Mouse (Mus musculus): ENCODE measurements around the gene Eef2. TPM values are rescaled to one million over a fixed set of nuclear protein-coding genes. Genes with fewer than 3 reads are reported as not detected.

Gene Eef2
- polyA plus RNA-seq (2015; fragmentation: Nextera tagmentation; extraction: Ambion mirVana) = 532 and 537 TPM in 2 replicates

DNA sequence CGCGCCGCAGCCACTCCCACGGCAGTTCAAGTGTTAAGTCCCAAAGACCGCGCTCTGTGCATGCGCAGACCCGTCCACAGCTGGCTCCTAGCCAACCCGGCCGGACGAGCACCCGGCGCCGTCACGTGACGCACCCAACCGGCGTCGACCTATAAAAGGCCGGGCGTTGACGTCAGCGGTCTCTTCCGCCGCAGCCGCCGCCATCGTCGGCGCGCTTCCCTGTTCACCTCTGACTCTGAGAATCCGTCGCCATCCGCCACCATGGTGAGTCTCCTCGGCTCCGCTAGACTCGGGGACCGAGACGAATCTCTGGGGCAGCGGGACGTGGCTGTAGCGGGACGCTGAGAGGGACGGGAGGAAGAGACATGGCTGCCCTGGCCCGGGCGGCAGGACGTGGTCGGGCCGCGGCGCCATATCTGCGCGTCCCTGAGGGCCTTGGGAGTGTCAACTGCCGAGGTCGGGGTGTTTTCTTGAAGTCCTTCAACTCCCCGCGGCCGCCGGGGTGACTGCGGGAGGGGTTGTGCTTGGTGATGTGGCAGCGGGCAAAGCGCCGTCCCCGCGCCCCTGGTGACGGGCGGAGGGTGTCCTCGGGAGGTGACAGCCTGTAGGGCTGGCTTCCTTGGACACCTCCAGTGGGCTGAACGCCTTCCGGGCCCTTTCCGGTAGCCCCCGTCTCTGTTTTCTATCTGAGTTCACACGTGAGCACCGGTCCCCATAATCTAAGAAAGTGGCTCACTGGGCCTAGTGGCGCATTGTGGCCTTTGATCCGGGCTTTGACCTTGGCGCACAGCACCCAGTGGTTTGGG is at the start of gene Eef2:
Gene Eef2 (plus strand): TSS at position 166 of the 806 bp plus-strand sequence.
- peak within 1 kb of the TSS; percentile 97 for H3K9ac ChIP-seq
- peak; percentile 70 for ATAC-seq (ENCODE audit: low read depth)

DNA sequence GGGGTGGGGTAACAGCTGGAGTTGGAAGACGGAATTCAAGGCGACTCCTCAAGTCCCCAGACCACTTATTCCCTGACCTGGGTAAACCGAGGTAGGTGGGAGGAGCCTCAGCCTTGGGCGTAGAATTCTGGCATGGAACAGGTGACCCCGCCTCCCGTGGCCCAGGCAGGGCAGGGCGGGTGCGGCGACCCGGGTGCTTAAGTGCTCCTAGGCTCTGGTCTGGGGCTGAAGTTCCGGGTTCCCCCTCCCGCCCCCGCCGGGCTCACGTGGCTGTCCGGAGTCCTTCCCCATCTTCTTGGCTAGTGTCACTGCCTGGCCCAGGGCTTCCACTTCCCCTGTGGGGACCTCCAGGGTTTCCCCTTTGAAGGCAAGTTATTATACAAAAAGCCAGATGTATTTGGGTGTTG is 42.2 kb upstream of the Eef2 start:
- Histone ChIP-seq H3K36me3 (no peaks in the 10 kb centered on the region), H3K9ac (no peak overlapping the region), H3K9me3 (no peaks in the 10 kb centered on the region), H3K27ac (replicated peaks) (no peak overlapping the region), H3K27me3 (peaks cover 62% of the 10 kb centered on the region), H3K4me2 (no peak overlapping the region), H3K4me1 (replicated peaks) (peaks cover 34% of the 10 kb centered on the region), H3K4me3 (no peak overlapping the region)
- no peak for ATAC-seq (ENCODE audit: low read depth)
- WGBS = 2% methylated on average over 16 of the region's 16 CpGs

More for the DNA sequence above, at the start of gene Eef2:
- H3K27ac ChIP-seq (replicated peaks) = peak within 1 kb of the TSS; percentile 97
- H3K36me3 ChIP-seq = peaks cover 45% of the 10 kb centered on the region
- H3K27me3 ChIP-seq = no peaks in the 10 kb centered on the region
- peaks cover 78% of the 10 kb centered on the region for H3K4me1 ChIP-seq (replicated peaks)
- no peaks in the 10 kb centered on the region for H3K9me3 ChIP-seq
- WGBS = under 1% methylated on average over 77 of the region's 77 CpGs
- H3K4me3 ChIP-seq = peak within 1 kb of the TSS; percentile 91
- peak within 1 kb of the TSS; percentile 98 for H3K4me2 ChIP-seq

DNA sequence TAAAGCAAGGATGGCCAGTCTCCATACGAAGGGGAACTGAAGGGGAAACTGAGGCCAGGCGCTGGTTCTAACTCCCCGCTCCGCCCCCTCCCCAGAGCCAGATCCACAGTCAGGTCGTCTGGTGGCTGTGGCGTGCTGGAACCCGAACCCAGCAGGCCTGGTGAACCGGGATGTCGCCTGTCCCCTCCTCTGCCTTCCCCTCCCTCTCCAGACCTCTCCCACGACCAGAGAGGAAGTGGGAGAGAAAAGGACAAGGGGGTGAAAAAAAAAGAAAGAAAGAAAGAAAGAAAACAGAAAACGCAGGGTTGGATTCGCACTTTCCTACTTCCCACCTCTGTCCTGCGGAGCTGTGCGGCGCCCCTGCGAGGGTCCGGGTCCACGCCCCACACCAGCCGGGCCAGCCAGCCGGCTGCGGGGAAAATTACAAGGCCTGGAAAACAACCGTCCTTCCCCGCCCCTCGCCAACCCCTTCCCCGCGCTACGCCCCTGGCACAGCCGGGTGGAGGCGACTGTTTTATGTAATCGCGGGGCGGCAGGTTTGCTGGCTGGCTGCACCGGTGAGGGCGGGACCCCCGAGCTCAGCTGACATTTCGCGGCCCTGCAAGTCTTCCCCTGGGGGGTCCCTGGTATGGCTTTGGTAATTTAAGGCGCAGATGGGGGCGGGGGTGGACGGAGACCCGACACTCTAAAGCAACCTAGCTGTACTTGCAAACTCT is 41.3 kb upstream of the Eef2 start, which contains the start of gene Zbtb7a:
Gene Zbtb7a (plus strand): TSS at position 255 of the 716 bp plus-strand sequence.
- H3K4me1 ChIP-seq (replicated peaks) = peaks cover 36% of the 10 kb centered on the region
- peak within 1 kb of the TSS; percentile 98 for H3K4me2 ChIP-seq
- peak within 1 kb of the TSS; percentile 85 for H3K4me3 ChIP-seq
- peaks cover 52% of the 10 kb centered on the region for H3K27me3 ChIP-seq
- H3K36me3 ChIP-seq = no peaks in the 10 kb centered on the region
- 2% methylated on average over 41 of the region's 41 CpGs for WGBS
- H3K27ac ChIP-seq (replicated peaks) = peak within 1 kb of the TSS; percentile 98
- peak within 1 kb of the TSS; percentile 97 for H3K9ac ChIP-seq
- H3K9me3 ChIP-seq = no peaks in the 10 kb centered on the region
- no peak for ATAC-seq (ENCODE audit: low read depth)

DNA sequence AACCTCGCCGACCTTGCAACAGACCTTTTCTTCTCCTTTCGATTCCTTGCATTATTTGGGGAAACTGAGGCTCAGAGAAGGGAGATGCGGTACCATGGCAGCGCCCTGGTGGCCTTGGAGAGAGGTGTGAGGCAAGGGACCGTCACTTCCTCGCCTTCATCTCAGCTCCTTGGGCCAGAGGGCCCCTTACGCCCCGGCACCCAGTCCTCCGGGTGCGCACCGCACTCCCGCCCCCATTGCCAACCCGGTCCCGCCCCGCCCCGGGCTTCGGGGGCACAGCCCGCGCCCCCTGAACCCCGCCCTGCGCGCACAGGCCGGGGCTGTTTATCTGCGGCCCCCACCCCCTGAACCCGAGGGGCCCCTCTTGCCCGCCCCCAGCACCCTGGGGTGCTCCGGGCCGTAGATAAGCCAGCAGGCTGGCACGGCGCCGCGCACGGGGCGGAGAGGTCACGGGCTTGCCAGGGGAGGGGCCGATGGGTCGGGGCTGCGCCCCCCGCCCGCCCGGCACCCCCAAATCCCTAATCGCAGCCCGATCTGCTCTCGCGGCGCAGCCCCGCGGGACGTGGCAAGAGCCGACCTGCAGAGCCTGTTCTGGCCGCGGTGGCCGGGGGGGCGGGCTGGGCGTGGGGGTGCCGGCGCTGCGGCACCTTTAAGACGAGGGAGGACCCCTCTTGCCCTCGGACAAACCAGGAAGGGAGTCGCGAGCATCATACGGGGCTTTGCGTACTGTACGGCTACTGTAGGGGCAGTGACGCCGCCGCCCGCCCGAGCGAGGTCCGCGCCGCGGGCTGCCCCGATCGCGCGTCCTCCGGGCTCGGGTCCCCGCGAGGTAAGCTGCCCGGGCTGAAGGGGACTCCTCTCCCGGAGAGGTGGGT is 40.4 kb upstream of the Eef2 start:
- Histone ChIP-seq H3K27me3 (peaks cover 43% of the 10 kb centered on the region), H3K9me3 (no peaks in the 10 kb centered on the region), H3K9ac (peak overlapping the region; percentile 97), H3K4me1 (replicated peaks) (peaks cover 46% of the 10 kb centered on the region), H3K4me3 (peak overlapping the region; percentile 85), H3K4me2 (peak overlapping the region; percentile 98), H3K36me3 (no peaks in the 10 kb centered on the region), H3K27ac (replicated peaks) (peak overlapping the region; percentile 98)
- ATAC-seq (ENCODE audit: low read depth) = peak; percentile 26
- under 1% methylated on average over 79 of the region's 86 CpGs for WGBS

DNA sequence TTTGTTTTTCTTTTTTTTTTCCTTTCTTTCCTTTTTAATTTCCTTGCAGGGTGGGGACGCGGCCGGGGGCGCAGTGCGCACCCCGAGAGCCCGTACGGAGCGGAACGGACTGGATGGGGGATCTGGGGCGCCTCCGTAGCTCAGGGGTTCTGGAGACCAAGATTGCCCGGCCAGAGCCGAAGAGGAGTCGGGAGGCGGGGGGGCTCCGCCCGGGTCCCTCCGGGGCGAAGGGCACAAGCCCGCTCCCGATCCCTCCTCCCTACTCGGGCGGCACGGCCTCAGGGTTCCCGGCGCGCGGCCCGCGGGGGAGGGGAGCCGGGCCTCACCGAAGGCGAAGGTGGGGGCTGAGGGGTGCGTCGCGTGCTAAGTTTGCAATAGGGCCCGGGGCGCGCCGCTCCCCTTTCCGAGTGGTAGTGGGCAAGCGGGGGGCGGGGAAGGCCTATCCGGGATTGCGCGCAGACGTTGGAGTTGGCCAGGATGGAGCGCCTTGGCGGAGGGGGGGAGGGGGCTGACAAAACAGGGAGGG is 39.7 kb upstream of the Eef2 start:
- H3K27me3 ChIP-seq = peaks cover 39% of the 10 kb centered on the region
- peak; percentile 38 for ATAC-seq (ENCODE audit: low read depth)
- WGBS = under 1% methylated on average over 43 of the region's 50 CpGs
- no peaks in the 10 kb centered on the region for H3K36me3 ChIP-seq
- peak overlapping the region; percentile 85 for H3K4me3 ChIP-seq
- H3K27ac ChIP-seq (replicated peaks) = peak overlapping the region; percentile 98
- peak overlapping the region; percentile 98 for H3K4me2 ChIP-seq
- H3K4me1 ChIP-seq (replicated peaks) = peaks cover 53% of the 10 kb centered on the region
- H3K9ac ChIP-seq = peak overlapping the region; percentile 97
- no peaks in the 10 kb centered on the region for H3K9me3 ChIP-seq

DNA sequence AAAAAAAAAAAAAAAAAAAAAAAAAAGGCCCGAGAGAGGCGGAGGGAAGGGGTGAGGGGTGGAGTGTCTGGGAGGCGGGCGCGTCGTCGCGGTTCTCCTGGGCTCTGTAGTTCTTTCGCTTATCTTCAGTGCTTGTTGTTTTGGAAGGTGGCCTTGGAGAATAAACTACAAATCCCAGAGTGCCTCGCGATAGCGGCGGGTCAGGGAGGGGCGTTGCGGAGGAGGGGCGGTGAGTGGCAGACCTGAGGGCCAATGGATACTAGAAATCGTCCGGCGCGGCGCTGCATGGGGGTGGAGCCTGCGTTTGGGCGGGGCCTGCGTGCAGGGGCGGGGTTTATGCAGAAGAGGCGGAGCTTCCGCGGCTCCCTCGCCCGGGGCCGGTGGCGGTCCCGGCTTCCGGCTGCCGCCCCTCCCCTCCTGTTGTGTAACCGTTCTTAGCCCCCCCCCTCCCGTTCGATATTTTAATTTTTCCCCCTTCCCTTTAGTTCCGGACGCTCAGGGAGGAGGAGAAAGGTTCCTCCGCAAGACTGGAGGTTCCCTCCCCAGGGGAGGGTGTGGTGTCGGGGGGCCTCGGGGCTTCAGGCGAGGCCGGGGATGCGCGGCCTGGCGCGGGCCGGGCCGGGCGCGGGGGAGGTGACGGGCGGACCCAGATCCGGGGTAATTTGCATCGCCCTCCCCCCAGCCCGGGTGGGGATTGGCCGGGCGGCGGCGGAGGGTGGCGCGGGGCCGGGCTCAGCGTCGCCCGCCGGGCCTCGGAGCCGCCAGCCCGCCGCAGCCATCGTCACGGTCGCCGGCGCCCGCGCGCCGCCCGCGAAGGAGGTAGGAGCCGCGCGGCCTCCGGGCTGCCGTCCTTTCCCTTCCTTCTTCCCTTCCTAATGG is 38.9 kb upstream of the Eef2 start:
- Histone ChIP-seq H3K4me1 (replicated peaks) (peaks cover 60% of the 10 kb centered on the region), H3K9me3 (no peaks in the 10 kb centered on the region)
- WGBS = under 1% methylated on average over 76 of the region's 89 CpGs

DNA sequence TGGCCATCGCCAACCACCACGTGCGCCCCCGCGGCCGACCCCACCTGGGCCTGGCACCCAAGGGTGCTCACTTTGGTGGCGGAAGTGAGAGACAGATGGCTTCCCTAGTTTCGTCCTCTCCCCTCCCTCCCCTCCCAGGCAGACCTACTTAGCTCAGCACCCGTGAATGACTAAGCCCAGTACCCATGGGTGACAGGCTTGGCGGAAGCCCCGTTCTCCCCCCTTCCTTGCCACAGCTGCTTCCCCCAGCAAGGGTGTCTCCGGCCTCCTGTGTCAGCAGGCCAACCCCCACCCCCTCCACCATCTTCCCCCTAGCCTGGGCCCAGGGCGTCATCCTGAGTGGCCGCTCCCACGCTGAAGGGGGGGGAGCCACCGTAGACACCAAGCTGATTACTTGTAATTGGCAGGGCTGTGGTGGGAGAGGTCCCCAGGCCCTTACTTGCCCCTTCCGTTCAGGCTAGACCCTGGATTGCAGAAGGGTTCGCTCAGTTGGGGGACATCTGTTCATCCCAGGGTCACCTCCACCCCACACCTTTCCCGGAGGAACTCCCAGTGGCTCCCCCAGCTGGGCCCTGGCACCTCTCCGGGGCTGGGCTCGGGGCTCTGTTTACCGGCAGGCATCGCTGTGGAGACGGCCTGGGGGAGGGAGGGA is 38.2 kb upstream of the Eef2 start:
- H3K36me3 ChIP-seq = no peaks in the 10 kb centered on the region
- peak; percentile 1; the same call in 1 of the 2 replicates for ATAC-seq (ENCODE audit: low read depth)
- peak overlapping the region; percentile 97 for H3K4me2 ChIP-seq
- H3K27me3 ChIP-seq = peaks cover 25% of the 10 kb centered on the region
- peak overlapping the region; percentile 85 for H3K4me3 ChIP-seq
- peak overlapping the region; percentile 87 for H3K9ac ChIP-seq
- WGBS = under 1% methylated on average over 23 of the region's 24 CpGs
- H3K27ac ChIP-seq (replicated peaks) = peak overlapping the region; percentile 88
- peaks cover 67% of the 10 kb centered on the region for H3K4me1 ChIP-seq (replicated peaks)
- no peaks in the 10 kb centered on the region for H3K9me3 ChIP-seq

More for the DNA sequence above, 38.9 kb upstream of the Eef2 start:
- Histone ChIP-seq H3K27me3 (peaks cover 33% of the 10 kb centered on the region), H3K27ac (replicated peaks) (peak overlapping the region; percentile 98), H3K4me3 (peak overlapping the region; percentile 85), H3K9ac (peak overlapping the region; percentile 97), H3K4me2 (peak overlapping the region; percentile 98), H3K36me3 (no peaks in the 10 kb centered on the region)
- ATAC-seq (ENCODE audit: low read depth) = peak; percentile 92

DNA sequence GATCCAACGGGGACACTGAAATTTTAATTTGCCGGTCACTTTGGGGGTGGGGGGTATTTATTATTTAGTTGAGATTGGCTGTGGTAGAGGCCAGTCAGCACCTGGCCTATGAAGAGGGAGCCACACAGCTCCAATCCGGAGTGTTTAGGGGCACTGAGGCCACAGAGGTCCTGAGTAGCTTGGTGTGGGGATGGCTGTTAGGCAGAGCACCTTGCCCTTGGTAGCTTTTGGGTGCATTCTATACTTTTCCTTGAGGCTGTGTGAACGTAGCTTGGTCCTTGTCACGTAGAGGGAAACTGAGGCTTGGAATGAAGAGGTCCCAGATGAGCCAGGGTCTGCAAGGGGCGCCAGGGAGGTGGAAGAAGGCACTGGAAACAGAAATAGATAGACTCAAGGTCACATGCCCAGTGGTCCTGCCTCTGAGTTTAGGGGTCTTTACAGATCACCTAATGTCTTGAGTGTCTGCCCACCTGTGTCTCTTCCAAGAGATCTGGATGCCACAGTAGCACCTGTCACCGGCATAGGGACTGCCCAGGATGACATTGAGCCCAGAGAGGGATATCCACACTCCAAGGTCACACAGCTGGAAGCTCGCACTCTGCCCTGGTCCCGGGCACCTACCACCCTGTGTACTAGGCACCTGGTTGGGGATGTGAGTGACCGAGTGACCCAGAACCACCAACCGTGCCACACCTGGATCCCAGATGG is 37.5 kb upstream of the Eef2 start:
- Histone ChIP-seq H3K27ac (replicated peaks) (peak overlapping the region; percentile 88), H3K4me3 (peak overlapping the region; percentile 85), H3K36me3 (peaks cover 7% of the 10 kb centered on the region), H3K9me3 (no peaks in the 10 kb centered on the region), H3K27me3 (peaks cover 18% of the 10 kb centered on the region), H3K4me1 (replicated peaks) (peaks cover 70% of the 10 kb centered on the region), H3K9ac (peak overlapping the region; percentile 87), H3K4me2 (peak overlapping the region; percentile 97)
- 59% methylated on average over 11 of the region's 11 CpGs for WGBS
- no peak for ATAC-seq (ENCODE audit: low read depth)

DNA sequence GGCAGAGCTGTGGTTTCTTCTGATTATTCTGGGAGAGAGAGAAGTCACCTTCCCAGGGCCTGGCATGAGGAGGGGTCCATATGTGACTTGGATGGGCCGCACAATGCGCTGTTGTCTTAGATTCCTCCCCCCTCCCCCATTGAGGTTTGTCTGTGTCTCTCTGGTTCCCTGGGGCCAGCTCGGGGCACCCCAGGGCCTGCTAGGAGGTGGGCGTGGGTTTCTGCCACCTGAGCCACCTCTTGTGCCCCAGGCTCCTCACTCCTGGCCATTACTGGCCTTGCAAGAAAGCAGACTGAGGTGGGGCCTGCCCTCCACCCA is 36.9 kb upstream of the Eef2 start:
- Histone ChIP-seq H3K4me1 (replicated peaks) (peaks cover 70% of the 10 kb centered on the region), H3K4me2 (peak overlapping the region; percentile 97), H3K4me3 (peak overlapping the region; percentile 85), H3K27ac (replicated peaks) (no peak overlapping the region; the same call in 1 of the 2 replicates), H3K36me3 (peaks cover 12% of the 10 kb centered on the region), H3K9ac (peak overlapping the region; percentile 87; the same call in 1 of the 2 replicates), H3K27me3 (peaks cover 13% of the 10 kb centered on the region), H3K9me3 (no peaks in the 10 kb centered on the region)
- WGBS = 75% methylated on average over 4 of the region's 4 CpGs
- ATAC-seq (ENCODE audit: low read depth) = no peak

DNA sequence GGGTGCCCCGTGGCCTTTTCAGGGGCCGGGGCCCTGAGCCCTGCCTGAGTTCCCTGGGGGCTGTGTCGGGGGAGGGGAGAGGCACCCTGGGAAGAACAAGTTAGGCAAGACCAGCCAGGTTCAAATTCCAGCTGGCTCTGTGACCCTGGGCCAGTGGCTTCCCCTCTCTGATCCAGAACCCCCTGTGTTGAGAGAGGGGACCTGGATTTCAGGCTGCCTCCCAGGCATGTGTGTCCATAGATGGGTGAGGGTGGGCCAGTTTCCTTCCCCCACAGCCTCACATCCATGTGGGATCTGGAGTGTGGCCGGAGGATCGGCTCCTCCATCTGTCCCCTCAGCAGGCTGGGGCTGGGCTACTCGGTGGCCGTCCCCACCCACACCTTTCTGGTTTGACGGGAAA is 36.4 kb upstream of the Eef2 start:
- 63% methylated on average over 8 of the region's 8 CpGs for WGBS
- Histone ChIP-seq H3K36me3 (peaks cover 17% of the 10 kb centered on the region), H3K9me3 (no peaks in the 10 kb centered on the region), H3K9ac (peak overlapping the region; percentile 87; the same call in 1 of the 2 replicates), H3K4me3 (peak overlapping the region; percentile 85), H3K4me2 (peak overlapping the region; percentile 97), H3K27me3 (peaks cover 8% of the 10 kb centered on the region), H3K27ac (replicated peaks) (peak overlapping the region; percentile 23; the same call in 1 of the 2 replicates), H3K4me1 (replicated peaks) (peaks cover 68% of the 10 kb centered on the region)
- ATAC-seq (ENCODE audit: low read depth) = no peak

Measured in neural tube, embryonic 13.5 days (tissue).